In genomic region chr19:43613293-43614130, GRCm38 (mm10) we compare ENCODE assay signal across 12 mouse cellular contexts. TPM values are rescaled to one million over a fixed set of nuclear protein-coding genes. Genes with fewer than 3 reads are reported as not detected.
A peak's percentile ranks its signal among the peaks of the same experiment; 100 is the strongest.
DNase-seq lines count a peak whose midpoint lies in the region; ATAC-seq lines count a peak whose summit lies in the region.
"Had no signal": no experiment of that assay in that cellular context is flagged by ENCODE, and none has a peak within 500 bp of the region (broad histone marks: within the 10 kb centered on the region; RNA-seq: fewer than 3 reads in every experiment).

No protein-coding gene starts in this region.

- no peaks in the 10 kb centered on the region for H3K9me3 ChIP-seq in hindbrain, embryonic 12.5 days (replicated peaks)
- H3K9me3 ChIP-seq in hindbrain, embryonic 13.5 days, result no peaks in the 10 kb centered on the region
- no peaks in the 10 kb centered on the region for H3K9me3 ChIP-seq in embryonic facial prominence, embryonic 11.5 days (replicated peaks; ENCODE audit: control insufficient read depth, low read length)
- no peaks in the 10 kb centered on the region for H3K9me3 ChIP-seq in forebrain, embryonic 16.5 days (ENCODE audit: control insufficient read depth, low read length)
- H3K9me3 ChIP-seq in midbrain, embryonic 14.5 days (ENCODE audit: control insufficient read depth, low read length), result no peaks in the 10 kb centered on the region
- H3K9me3 ChIP-seq: limb, embryonic 15.5 days had no signal

- H3K9ac ChIP-seq in hindbrain, embryonic 12.5 days, result no peak overlapping the region
- H3K9ac ChIP-seq in hindbrain, embryonic 13.5 days, result no peak overlapping the region
- H3K9ac ChIP-seq in embryonic facial prominence, embryonic 11.5 days (replicated peaks; ENCODE audit: low read length), result no peak overlapping the region
- no peak overlapping the region for H3K9ac ChIP-seq in forebrain, embryonic 16.5 days (replicated peaks; ENCODE audit: low read depth, low read length)
- no peak overlapping the region for H3K9ac ChIP-seq in midbrain, embryonic 14.5 days (replicated peaks; ENCODE audit: low read length)
- H3K9ac ChIP-seq: limb, embryonic 15.5 days had no signal

- H3K27ac ChIP-seq in hindbrain, embryonic 12.5 days, result no peak overlapping the region
- no peak overlapping the region for H3K27ac ChIP-seq in hindbrain, embryonic 13.5 days
- no peak overlapping the region for H3K27ac ChIP-seq in embryonic facial prominence, embryonic 11.5 days (replicated peaks; ENCODE audit: low read depth, low read length)
- H3K27ac ChIP-seq in forebrain, embryonic 16.5 days (ENCODE audit: low read length), result no peak overlapping the region
- H3K27ac ChIP-seq in midbrain, embryonic 14.5 days (replicated peaks; ENCODE audit: low read depth, low read length), result no peak overlapping the region
- H3K27ac ChIP-seq: limb, embryonic 15.5 days had no signal

- no peak overlapping the region for H3K4me2 ChIP-seq in hindbrain, embryonic 12.5 days (replicated peaks)
- no peak overlapping the region for H3K4me2 ChIP-seq in hindbrain, embryonic 13.5 days
- H3K4me2 ChIP-seq in embryonic facial prominence, embryonic 11.5 days (ENCODE audit: low read depth, low read length), result no peak overlapping the region
- H3K4me2 ChIP-seq in forebrain, embryonic 16.5 days (ENCODE audit: low read length), result peak overlapping the region; percentile 66
- peak overlapping the region; percentile 56; the same call in 1 of the 2 replicates for H3K4me2 ChIP-seq in midbrain, embryonic 14.5 days (ENCODE audit: low read length)

- peaks cover 40% of the 10 kb centered on the region for H3K4me1 ChIP-seq in hindbrain, embryonic 12.5 days
- peaks cover 38% of the 10 kb centered on the region for H3K4me1 ChIP-seq in hindbrain, embryonic 13.5 days (replicated peaks)
- H3K4me1 ChIP-seq in embryonic facial prominence, embryonic 11.5 days (ENCODE audit: control insufficient read depth, insufficient read depth, low read length), result peaks cover 2% of the 10 kb centered on the region; the same call in 1 of the 2 replicates
- peaks cover 34% of the 10 kb centered on the region for H3K4me1 ChIP-seq in forebrain, embryonic 16.5 days (replicated peaks; ENCODE audit: control insufficient read depth, insufficient read depth, low read length)
- H3K4me1 ChIP-seq in midbrain, embryonic 14.5 days (ENCODE audit: control insufficient read depth, insufficient read depth, low read length), result peaks cover 13% of the 10 kb centered on the region; the same call in 1 of the 2 replicates

- H3K27me3 ChIP-seq in hindbrain, embryonic 12.5 days, result peaks cover 95% of the 10 kb centered on the region
- peaks cover 96% of the 10 kb centered on the region for H3K27me3 ChIP-seq in hindbrain, embryonic 13.5 days
- peaks cover 82% of the 10 kb centered on the region for H3K27me3 ChIP-seq in embryonic facial prominence, embryonic 11.5 days (ENCODE audit: control insufficient read depth, insufficient read depth, low read length)
- peaks cover 43% of the 10 kb centered on the region for H3K27me3 ChIP-seq in forebrain, embryonic 16.5 days (replicated peaks; ENCODE audit: control insufficient read depth, insufficient read depth, low read length)
- H3K27me3 ChIP-seq in midbrain, embryonic 14.5 days (ENCODE audit: control insufficient read depth, insufficient read depth, low read length), result peaks cover 87% of the 10 kb centered on the region

- no peak for ATAC-seq in hindbrain, embryonic 12.5 days (ENCODE audit: low FRiP score)
- ATAC-seq in hindbrain, embryonic 13.5 days (ENCODE audit: low FRiP score), result no peak
- ATAC-seq in embryonic facial prominence, embryonic 11.5 days (replicated peaks; ENCODE audit: insufficient number of reproducible peaks, low FRiP score, low TSS enrichment, low read depth), result no peak
- no peak for ATAC-seq in forebrain, embryonic 16.5 days
- no peak for ATAC-seq in midbrain, embryonic 14.5 days (ENCODE audit: low FRiP score, low TSS enrichment)
- no peak for ATAC-seq in erythroblast, adult 5-6 weeks (replicated peaks; ENCODE audit: low FRiP score, poor library complexity, severe bottlenecking)

- WGBS in hindbrain, embryonic 12.5 days, result 2% methylated on average over 26 of the region's 26 CpGs
- WGBS in hindbrain, embryonic 13.5 days, result 1% methylated on average over 26 of the region's 26 CpGs
- WGBS in embryonic facial prominence, embryonic 11.5 days, result 2% methylated on average over 26 of the region's 26 CpGs
- WGBS in forebrain, embryonic 16.5 days, result 6% methylated on average over 26 of the region's 26 CpGs
- WGBS in midbrain, embryonic 14.5 days, result 3% methylated on average over 26 of the region's 26 CpGs

- no peaks in the 10 kb centered on the region for H3K36me3 ChIP-seq in hindbrain, embryonic 12.5 days
- H3K36me3 ChIP-seq in hindbrain, embryonic 13.5 days, result no peaks in the 10 kb centered on the region
- H3K36me3 ChIP-seq in embryonic facial prominence, embryonic 11.5 days (replicated peaks; ENCODE audit: control insufficient read depth, insufficient read depth, low read depth, low read length), result no peaks in the 10 kb centered on the region
- H3K36me3 ChIP-seq in forebrain, embryonic 16.5 days (ENCODE audit: control insufficient read depth, insufficient read depth), result no peaks in the 10 kb centered on the region
- no peaks in the 10 kb centered on the region for H3K36me3 ChIP-seq in midbrain, embryonic 14.5 days (ENCODE audit: control insufficient read depth, insufficient read depth, low read length)
- H3K36me3 ChIP-seq: limb, embryonic 15.5 days had no signal

- no peak for DNase-seq in embryonic facial prominence, embryonic 11.5 days (ENCODE audit: low spot score)
- DNase-seq in midbrain, embryonic 14.5 days, result peak; percentile 36
- DNase-seq in urinary bladder, adult 18-20 months (ENCODE audit: low spot score in 2 of 2), result no peak
- DNase-seq in layer of hippocampus, adult 9-10 months (ENCODE audit: low spot score), result no peak
- DNase-seq: layer of hippocampus, adult 9-11 months had no signal

- H3K4me3 ChIP-seq in hindbrain, embryonic 12.5 days, result 0 out of 2 replicates have a peak overlapping the region, but pooled peaks have one; percentile 30
- no peak overlapping the region; the same call in 1 of the 2 replicates for H3K4me3 ChIP-seq in hindbrain, embryonic 13.5 days
- H3K4me3 ChIP-seq in embryonic facial prominence, embryonic 11.5 days (ENCODE audit: low read depth, low read length), result peak overlapping the region; percentile 31
- H3K4me3 ChIP-seq in forebrain, embryonic 16.5 days (replicated peaks; ENCODE audit: low read length), result peak overlapping the region; percentile 47
- 0 out of 2 replicates have a peak overlapping the region, but pooled peaks have one; percentile 30 for H3K4me3 ChIP-seq in midbrain, embryonic 14.5 days (replicated peaks; ENCODE audit: low read depth, low read length)

RNA-seq across cellular contexts. Expression of gene Nkx2-3, which starts 1.4 kb away (rescaled TPM):
- 0.21 and 0.22 TPM in 2 replicates for polyA plus RNA-seq in hindbrain, embryonic 12.5 days (2016; fragmentation: Nextera tagmentation; extraction: Ambion mirVana)
- polyA plus RNA-seq in hindbrain, embryonic 13.5 days (2015; fragmentation: Nextera tagmentation; extraction: Ambion mirVana), result 0.18 TPM in 1 of 2 replicates, not detected in the other
- 2.0 and 2.7 TPM in 2 replicates for polyA plus RNA-seq in embryonic facial prominence, embryonic 11.5 days (2014; fragmentation: Nextera tagmentation; extraction: Ambion mirVana)
- 2.2 and 2.7 TPM in 2 replicates for polyA plus RNA-seq in forebrain, embryonic 16.5 days (2015; fragmentation: Nextera tagmentation; extraction: Ambion mirVana)
- polyA plus RNA-seq in midbrain, embryonic 14.5 days (2014; fragmentation: Nextera tagmentation; extraction: Ambion mirVana), result 0.30 and 0.62 TPM in 2 replicates
- total RNA-seq in erythroblast, adult 5-6 weeks (2015; ENCODE audit: low replicate concordance), result 1.7 TPM in 1 of 2 replicates, not detected in the other
- not detected in 2 replicates for total RNA-seq in erythroblast, adult 5-6 weeks (2017; ENCODE audit: low replicate concordance)
- total RNA-seq: heart, adult 18-20 months; neutrophil, adult 5-6 weeks had no signal
- polyA plus RNA-seq: limb, embryonic 15.5 days had no signal

Comparison
In these comparisons a context has a peak if more than half of its experiments do, and no peak if none do; other contexts are left out.
1. H3K4me2 ChIP-seq: peak in forebrain, embryonic 16.5 days (single experiment) and midbrain, embryonic 14.5 days (single experiment); none in hindbrain, embryonic 12.5 days (single experiment), hindbrain, embryonic 13.5 days (single experiment) and embryonic facial prominence, embryonic 11.5 days (single experiment).